Mouse (Mus musculus): ENCODE measurements at regions not wholly inside any gene's neighbourhood (a gene's known extent, or its start where the extent isn't known, plus 50 kb on each side); places are given as distances from the start of the nearest gene placed in this dataset.
A peak's percentile ranks its signal among the peaks of the same experiment; 100 is the strongest.

GRCm38 (mm10) chr1:137141879-137142570, 181.8 kb upstream of the Nr5a2 start:
- H3K36me3 ChIP-seq (ENCODE audit: control insufficient read depth, insufficient read depth, low read length), result no peaks in the 10 kb centered on the region
- peak overlapping the region; percentile 16; the same call in 1 of the 2 replicates for H3K4me2 ChIP-seq (replicated peaks; ENCODE audit: low read depth, low read length, severe bottlenecking)
- 13% methylated on average over 13 of the region's 13 CpGs for WGBS
- ATAC-seq (ENCODE audit: low FRiP score, low read depth), result no peak
- peaks cover 7% of the 10 kb centered on the region; the same call in 1 of the 2 replicates for H3K4me1 ChIP-seq (ENCODE audit: control insufficient read depth, insufficient read depth, low read length)
- H3K27ac ChIP-seq (replicated peaks; ENCODE audit: low read depth, low read length), result no peak overlapping the region
- H3K9ac ChIP-seq (ENCODE audit: low read depth, low read length, severe bottlenecking), result no peak overlapping the region
- no peaks in the 10 kb centered on the region for H3K9me3 ChIP-seq (ENCODE audit: control insufficient read depth, low read length)
- H3K27me3 ChIP-seq (ENCODE audit: control insufficient read depth, insufficient read depth, low read length), result no peaks in the 10 kb centered on the region; the same call in 1 of the 2 replicates
- DNase-seq (ENCODE audit: low spot score), result no peak
- H3K4me3 ChIP-seq (replicated peaks; ENCODE audit: low read length), result no peak overlapping the region
- TF ChIP-seq POLR2A (IDR thresholded peaks at IDR 0.05; ENCODE audit: borderline replicate concordance, extremely low read depth, insufficient read depth, insufficient read length), result no peak

- no peaks in the 10 kb centered on the region for H3K9me3 ChIP-seq (ENCODE audit: control insufficient read depth, low read length)
- H3K4me1 ChIP-seq (ENCODE audit: control insufficient read depth, insufficient read depth, low read length), result peaks cover 7% of the 10 kb centered on the region; the same call in 1 of the 2 replicates
- H3K36me3 ChIP-seq (ENCODE audit: control insufficient read depth, insufficient read depth, low read length), result no peaks in the 10 kb centered on the region
- H3K27me3 ChIP-seq (ENCODE audit: control insufficient read depth, insufficient read depth, low read length), result no peaks in the 10 kb centered on the region; the same call in 1 of the 2 replicates
- no peak overlapping the region for H3K4me2 ChIP-seq (replicated peaks; ENCODE audit: low read depth, low read length, severe bottlenecking)
- ATAC-seq (ENCODE audit: low FRiP score, low read depth) (no peak), DNase-seq (ENCODE audit: low spot score) (no peak)
- no peak for TF ChIP-seq POLR2A (IDR thresholded peaks at IDR 0.05; ENCODE audit: borderline replicate concordance, extremely low read depth, insufficient read depth, insufficient read length)
- no peak overlapping the region for H3K9ac ChIP-seq (ENCODE audit: low read depth, low read length, severe bottlenecking)
- no peak overlapping the region for H3K4me3 ChIP-seq (replicated peaks; ENCODE audit: low read length)
- 60% methylated on average over 5 of the region's 5 CpGs for WGBS
- H3K27ac ChIP-seq (replicated peaks; ENCODE audit: low read depth, low read length), result no peak overlapping the region
These were observed 181.1 kb upstream of the Nr5a2 start for GRCm38 (mm10) chr1:137141372-137141771.

GRCm38 (mm10) chr1:137136156-137136555, 175.9 kb upstream of the Nr5a2 start:
- ATAC-seq (ENCODE audit: low FRiP score, low read depth) (no peak), DNase-seq (ENCODE audit: low spot score) (no peak)
- H3K4me1 ChIP-seq (ENCODE audit: control insufficient read depth, insufficient read depth, low read length), result no peaks in the 10 kb centered on the region
- H3K27me3 ChIP-seq (ENCODE audit: control insufficient read depth, insufficient read depth, low read length), result no peaks in the 10 kb centered on the region; the same call in 1 of the 2 replicates
- H3K9me3 ChIP-seq (ENCODE audit: control insufficient read depth, low read length), result no peaks in the 10 kb centered on the region
- H3K4me2 ChIP-seq (replicated peaks; ENCODE audit: low read depth, low read length, severe bottlenecking), result no peak overlapping the region
- no peak overlapping the region for H3K9ac ChIP-seq (ENCODE audit: low read depth, low read length, severe bottlenecking)
- no peaks in the 10 kb centered on the region for H3K36me3 ChIP-seq (ENCODE audit: control insufficient read depth, insufficient read depth, low read length)
- no peak overlapping the region for H3K4me3 ChIP-seq (replicated peaks; ENCODE audit: low read length)
- TF ChIP-seq POLR2A (IDR thresholded peaks at IDR 0.05; ENCODE audit: borderline replicate concordance, extremely low read depth, insufficient read depth, insufficient read length), result no peak
- 81% methylated on average over 7 of the region's 7 CpGs for WGBS
- no peak overlapping the region for H3K27ac ChIP-seq (replicated peaks; ENCODE audit: low read depth, low read length)

- ATAC-seq (ENCODE audit: low FRiP score, low read depth) (no peak), DNase-seq (ENCODE audit: low spot score) (no peak)
- no peak overlapping the region for H3K4me2 ChIP-seq (replicated peaks; ENCODE audit: low read depth, low read length, severe bottlenecking)
- H3K27me3 ChIP-seq (ENCODE audit: control insufficient read depth, insufficient read depth, low read length), result no peaks in the 10 kb centered on the region
- WGBS, result 12% methylated on average over 7 of the region's 7 CpGs
- H3K4me3 ChIP-seq (replicated peaks; ENCODE audit: low read length), result no peak overlapping the region
- H3K36me3 ChIP-seq (ENCODE audit: control insufficient read depth, insufficient read depth, low read length), result no peaks in the 10 kb centered on the region
- H3K9me3 ChIP-seq (ENCODE audit: control insufficient read depth, low read length), result no peaks in the 10 kb centered on the region
- TF ChIP-seq POLR2A (IDR thresholded peaks at IDR 0.05; ENCODE audit: borderline replicate concordance, extremely low read depth, insufficient read depth, insufficient read length), result no peak
- H3K4me1 ChIP-seq (ENCODE audit: control insufficient read depth, insufficient read depth, low read length), result no peaks in the 10 kb centered on the region
- no peak overlapping the region for H3K27ac ChIP-seq (replicated peaks; ENCODE audit: low read depth, low read length)
- no peak overlapping the region for H3K9ac ChIP-seq (ENCODE audit: low read depth, low read length, severe bottlenecking)
These were observed 173.5 kb upstream of the Nr5a2 start for GRCm38 (mm10) chr1:137133734-137134133.

- Histone ChIP-seq H3K4me3 (replicated peaks; ENCODE audit: low read length) (no peak overlapping the region), H3K4me1 (ENCODE audit: control insufficient read depth, insufficient read depth, low read length) (no peaks in the 10 kb centered on the region), H3K9ac (ENCODE audit: low read depth, low read length, severe bottlenecking) (no peak overlapping the region), H3K4me2 (replicated peaks; ENCODE audit: low read depth, low read length, severe bottlenecking) (no peak overlapping the region), H3K27ac (replicated peaks; ENCODE audit: low read depth, low read length) (no peak overlapping the region), H3K27me3 (ENCODE audit: control insufficient read depth, insufficient read depth, low read length) (no peaks in the 10 kb centered on the region), H3K36me3 (ENCODE audit: control insufficient read depth, insufficient read depth, low read length) (no peaks in the 10 kb centered on the region), H3K9me3 (ENCODE audit: control insufficient read depth, low read length) (no peaks in the 10 kb centered on the region)
- DNase-seq (ENCODE audit: low spot score) (no peak), ATAC-seq (ENCODE audit: low FRiP score, low read depth) (no peak)
- no peak for TF ChIP-seq POLR2A (IDR thresholded peaks at IDR 0.05; ENCODE audit: borderline replicate concordance, extremely low read depth, insufficient read depth, insufficient read length)
- 84% methylated on average over 3 of the region's 3 CpGs for WGBS
These were observed 170.0 kb upstream of the Nr5a2 start for GRCm38 (mm10) chr1:137130264-137130663.

Data from limb, embryonic 14.5 days (tissue).